Mouse (Mus musculus): ENCODE measurements around the gene Rad51d.

GRCm38 (mm10) chr11:82891936-82892335 is 1.5 kb upstream of the Rad51d start, which contains the start of gene Fndc8:
- no peak for TF ChIP-seq CTCF (IDR thresholded peaks at IDR 0.05; ENCODE audit: low read depth)
- TF ChIP-seq EP300 (optimal IDR thresholded peaks at IDR 0.05), result no peak
